Mouse (Mus musculus): Measurements from ENCODE around the gene Jarid2. TPM values are rescaled to one million over a fixed set of nuclear protein-coding genes. Genes with fewer than 3 reads are reported as not detected.

The Jarid2 gene
- polyA plus RNA-seq, 1 experiment from 2014 or later: 12.0 TPM

- ChIA-PET POLR2A (no interaction called here), CTCF (no interaction called here)
- in situ Hi-C loops (cut with MboI; ENCODE audit: low pct_unique_long_range_greater_than_20kb): no loop called here
- ATAC-seq (no peak), DNase-seq (ENCODE audit: low read depth, low spot score) (no peak)
- no peaks in the 10 kb centered on the region for H3K27me3 ChIP-seq
- no peak for TF ChIP-seq CTCF (IDR thresholded peaks at IDR 0.05)
Observed at GRCm38 (mm10) chr13:44886221-44886620, 156.9 kb downstream of the Jarid2 start.

DNA sequence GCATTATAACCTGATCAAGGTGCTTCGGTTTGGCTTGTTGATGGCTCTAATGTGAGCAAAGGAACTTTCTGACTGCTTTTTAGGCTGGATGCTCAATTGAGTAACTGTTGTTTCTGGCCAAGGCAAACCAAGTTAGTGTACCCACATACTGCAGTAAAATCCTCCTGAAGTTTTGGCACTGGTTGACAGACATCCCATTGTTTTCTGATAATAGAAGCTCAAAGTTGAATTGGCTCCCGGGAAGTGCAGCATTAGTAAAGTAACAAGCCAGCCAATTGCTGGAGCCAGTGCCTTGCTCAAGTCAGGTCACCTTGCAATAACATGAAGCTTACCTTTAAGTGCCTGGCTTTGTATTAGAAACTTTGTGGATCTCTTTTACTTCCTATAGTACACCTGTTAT, 161.3 kb downstream of the Jarid2 start:
- CTCF ChIA-PET: interaction anchor here (1.8 kb wide), 1 partner anchor 17 kb away, joined by 5 read pairs; no protein-coding TSS in a partner anchor
- in situ Hi-C loops (cut with MboI; ENCODE audit: low pct_unique_long_range_greater_than_20kb): no loop called here
- POLR2A ChIA-PET: interaction anchor here (0.7 kb wide), 1 partner anchor 56 kb away, joined by 4 read pairs; no protein-coding TSS in a partner anchor
- no peak for TF ChIP-seq CTCF (IDR thresholded peaks at IDR 0.05)
- ATAC-seq (no peak), DNase-seq (ENCODE audit: low read depth, low spot score) (no peak)
- no peaks in the 10 kb centered on the region for H3K27me3 ChIP-seq

GRCm38 (mm10) chr13:44891813-44892730, 162.8 kb downstream of the Jarid2 start:
- in situ Hi-C loops (cut with MboI; ENCODE audit: low pct_unique_long_range_greater_than_20kb): no loop called here
- no peak for ATAC-seq
- H3K27me3 ChIP-seq: no peaks in the 10 kb centered on the region
- ChIA-PET POLR2A (interaction anchor here (0.8 kb wide), 1 partner anchor 74 kb away, joined by 3 read pairs; no protein-coding TSS in a partner anchor), CTCF (interaction anchor here (1.8 kb wide), 1 partner anchor 16 kb away, joined by 5 read pairs; no protein-coding TSS in a partner anchor)
- no peak for DNase-seq (ENCODE audit: low read depth, low spot score)
- no peak for TF ChIP-seq CTCF (IDR thresholded peaks at IDR 0.05)

- no peak for DNase-seq (ENCODE audit: low read depth, low spot score)
- POLR2A ChIA-PET: no interaction called here
- ATAC-seq: no peak
- CTCF ChIA-PET: no interaction called here
- in situ Hi-C loops (cut with MboI; ENCODE audit: low pct_unique_long_range_greater_than_20kb): no loop called here
- no peak for TF ChIP-seq CTCF (IDR thresholded peaks at IDR 0.05)
- no peaks in the 10 kb centered on the region for H3K27me3 ChIP-seq
Observed at GRCm38 (mm10) chr13:44896211-44896610, 166.9 kb downstream of the Jarid2 start.

- ATAC-seq: no peak
- no peak for TF ChIP-seq CTCF (IDR thresholded peaks at IDR 0.05)
- ChIA-PET CTCF (no interaction called here), POLR2A (no interaction called here)
- in situ Hi-C loops (cut with MboI; ENCODE audit: low pct_unique_long_range_greater_than_20kb): loop anchor here (5.0 kb wide), 1 partner anchor 40 kb away; no protein-coding TSS in a partner anchor
- no peak for DNase-seq (ENCODE audit: low read depth, low spot score)
- H3K27me3 ChIP-seq: no peaks in the 10 kb centered on the region
Observed at GRCm38 (mm10) chr13:44902299-44902698, 173.0 kb downstream of the Jarid2 start.

GRCm38 (mm10) chr13:44903416-44903815, 174.1 kb downstream of the Jarid2 start:
- ATAC-seq: no peak
- in situ Hi-C loops (cut with MboI; ENCODE audit: low pct_unique_long_range_greater_than_20kb): loop anchor here (5.0 kb wide), 1 partner anchor 41 kb away; no protein-coding TSS in a partner anchor
- TF ChIP-seq CTCF (IDR thresholded peaks at IDR 0.05): no peak
- ChIA-PET POLR2A (interaction anchor here (0.6 kb wide), 1 partner anchor 95 kb away, joined by 3 read pairs; no protein-coding TSS in a partner anchor), CTCF (interaction anchor here (1.7 kb wide), 1 partner anchor 19 kb away, joined by 3 read pairs; no protein-coding TSS in a partner anchor)
- no peaks in the 10 kb centered on the region for H3K27me3 ChIP-seq
- no peak for DNase-seq (ENCODE audit: low read depth, low spot score)

DNA sequence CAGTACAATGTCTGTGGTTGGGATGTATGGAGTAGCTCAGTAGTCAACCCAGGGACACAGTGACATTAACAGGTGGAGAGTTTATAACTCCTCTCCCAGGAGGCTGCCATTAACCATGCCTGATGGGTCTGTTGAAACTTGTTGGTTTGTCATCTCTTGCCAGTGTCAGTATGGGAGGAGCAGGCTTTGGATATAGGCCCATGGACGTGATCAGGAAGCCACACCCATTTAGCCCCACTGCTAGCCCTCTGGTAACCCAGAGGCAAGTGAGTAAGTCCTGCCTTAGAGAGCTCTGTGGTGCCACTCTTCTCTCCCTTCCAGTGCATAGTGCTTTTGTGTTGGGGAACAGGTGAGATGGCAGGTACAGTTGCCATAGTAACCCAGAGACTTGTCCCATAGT, 175.0 kb downstream of the Jarid2 start:
- POLR2A ChIA-PET: no interaction called here
- H3K27me3 ChIP-seq: no peaks in the 10 kb centered on the region
- ATAC-seq: no peak
- in situ Hi-C loops (cut with MboI; ENCODE audit: low pct_unique_long_range_greater_than_20kb): loop anchor here (5.0 kb wide), 1 partner anchor 42 kb away; no protein-coding TSS in a partner anchor
- no peak for TF ChIP-seq CTCF (IDR thresholded peaks at IDR 0.05)
- CTCF ChIA-PET: interaction anchor here (1.7 kb wide), 1 partner anchor 20 kb away, joined by 3 read pairs; no protein-coding TSS in a partner anchor
- no peak for DNase-seq (ENCODE audit: low read depth, low spot score)

DNA sequence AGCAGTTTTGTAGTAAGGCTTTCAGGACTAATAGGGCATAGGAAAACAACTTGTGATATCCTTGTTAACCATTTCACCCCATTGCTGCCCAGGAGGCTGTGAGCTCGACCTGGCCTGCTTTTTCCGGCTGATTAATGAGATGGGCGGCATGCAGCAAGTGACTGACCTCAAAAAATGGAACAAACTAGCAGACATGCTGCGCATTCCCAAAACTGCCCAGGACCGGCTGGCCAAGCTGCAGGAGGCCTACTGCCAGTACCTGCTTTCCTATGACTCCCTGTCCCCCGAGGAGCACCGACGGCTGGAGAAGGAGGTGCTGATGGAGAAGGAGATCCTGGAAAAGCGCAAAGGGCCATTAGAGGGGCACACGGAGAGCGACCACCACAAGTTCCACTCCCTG, 176.9 kb downstream of the Jarid2 start:
- TF ChIP-seq CTCF (IDR thresholded peaks at IDR 0.05): no peak
- no peak for ATAC-seq
- in situ Hi-C loops (cut with MboI; ENCODE audit: low pct_unique_long_range_greater_than_20kb): no loop called here

DNA sequence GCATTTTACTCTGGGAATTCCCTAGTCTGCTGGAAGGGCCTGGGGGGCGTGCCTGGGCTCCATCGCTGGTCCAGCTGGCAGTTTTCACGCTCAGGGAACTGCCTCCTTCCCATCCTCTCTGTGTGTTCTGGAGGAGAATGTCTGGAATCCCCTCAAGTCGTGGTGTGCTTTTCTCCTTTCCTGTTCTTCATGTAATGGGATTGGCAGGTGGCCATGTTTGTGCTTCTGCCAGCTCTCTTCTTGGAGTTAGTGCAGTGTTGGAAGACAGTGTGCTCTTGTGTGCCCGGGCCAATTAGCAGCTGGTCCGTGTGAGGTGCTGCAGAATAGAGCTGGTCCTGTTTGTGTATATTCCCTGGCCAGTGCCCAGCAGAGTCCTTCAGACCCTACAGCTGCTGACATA, 178.4 kb downstream of the Jarid2 start:
- TF ChIP-seq CTCF (IDR thresholded peaks at IDR 0.05): no peak
- in situ Hi-C loops (cut with MboI; ENCODE audit: low pct_unique_long_range_greater_than_20kb): no loop called here
- H3K27me3 ChIP-seq: no peaks in the 10 kb centered on the region
- DNase-seq (ENCODE audit: low read depth, low spot score): peak; percentile 57
- peak; percentile 35 for ATAC-seq
- ChIA-PET CTCF (interaction anchor here (0.8 to 1.7 kb wide), 3 partner anchors 9 to 17 kb away, joined by 3 to 5 read pairs (median 4); no protein-coding TSS in a partner anchor), POLR2A (interaction anchor here (1.1 kb wide), 1 partner anchor 11 kb away, joined by 4 read pairs; no protein-coding TSS in a partner anchor)

More for the DNA sequence above, 176.9 kb downstream of the Jarid2 start:
- DNase-seq (ENCODE audit: low read depth, low spot score): no peak
- ChIA-PET CTCF (interaction anchor here (1.1 kb wide), 1 partner anchor 37 kb away, joined by 3 read pairs; no protein-coding TSS in a partner anchor), POLR2A (no interaction called here)
- no peaks in the 10 kb centered on the region for H3K27me3 ChIP-seq

DNA sequence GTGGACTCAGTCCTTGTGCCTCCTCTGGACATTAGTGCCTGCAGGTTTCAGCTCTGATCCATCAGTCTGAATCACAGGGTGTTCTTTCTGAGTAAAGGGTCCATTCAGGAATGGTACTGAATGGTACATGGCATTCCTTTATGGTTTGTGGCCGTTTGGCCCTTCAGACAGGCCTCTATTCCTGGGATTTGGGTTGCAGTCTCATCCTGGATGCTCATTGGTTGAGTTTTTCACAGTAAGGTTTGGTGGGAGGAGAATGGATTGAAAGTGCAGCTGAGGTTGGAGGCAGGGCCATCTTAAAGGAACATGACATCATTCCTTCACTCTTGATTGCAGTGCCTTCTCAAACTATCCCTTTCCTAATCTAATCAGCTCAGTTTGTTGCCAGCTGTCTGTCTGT, 179.5 kb downstream of the Jarid2 start:
- TF ChIP-seq CTCF (IDR thresholded peaks at IDR 0.05): no peak
- in situ Hi-C loops (cut with MboI; ENCODE audit: low pct_unique_long_range_greater_than_20kb): no loop called here
- ChIA-PET POLR2A (interaction anchor here (0.6 kb wide), 1 partner anchor 27 kb away, joined by 3 read pairs; no protein-coding TSS in a partner anchor), CTCF (interaction anchor here (1.7 kb wide), 2 partner anchors 8 to 18 kb away, joined by 4 to 5 read pairs; no protein-coding TSS in a partner anchor)
- DNase-seq (ENCODE audit: low read depth, low spot score) (no peak), ATAC-seq (no peak)
- no peaks in the 10 kb centered on the region for H3K27me3 ChIP-seq

All from Patski (cell line).